Mouse (Mus musculus) forebrain, embryonic 16.5 days (tissue): ENCODE results near the gene Tnfaip3. TPM values are rescaled to one million over a fixed set of nuclear protein-coding genes. Genes with fewer than 3 reads are reported as not detected.

ENCODE experiments used
- ATAC-seq: fragments of 200-750 bp; cut with Nextera tagmentation; 2 replicates; pipeline ENCODE4 v1.8.0; 2017; ENCODE audit warnings: mild to moderate bottlenecking, moderate library complexity
- H3K27ac ChIP-seq: fragments of 300-500 bp; sonication (generic); 2 replicates; pipeline ENCODE4 v1.5.1; 2014; ENCODE audit warnings: low read length, control low read depth
- H3K27me3 ChIP-seq: fragments of 300-500 bp; sonication (generic); replicated peaks from 2 replicates; pipeline ENCODE4 v1.6.1; 2014; ENCODE audit warnings: low read length; ENCODE audit not compliant: control insufficient read depth, insufficient read depth
- H3K36me3 ChIP-seq: fragments of 300-500 bp; sonication (generic); 2 replicates; pipeline ENCODE4 v1.6.1; 2014; ENCODE audit not compliant: control insufficient read depth, insufficient read depth
- H3K4me1 ChIP-seq: fragments of 300-500 bp; sonication (generic); replicated peaks from 2 replicates; pipeline ENCODE4 v1.6.1; 2014; ENCODE audit warnings: low read length; ENCODE audit not compliant: control insufficient read depth, insufficient read depth
- H3K4me2 ChIP-seq: fragments of 300-500 bp; sonication (generic); 2 replicates; pipeline ENCODE4 v1.6.1; 2014; ENCODE audit warnings: mild to moderate bottlenecking, low read length, control low read depth
- H3K4me3 ChIP-seq: fragments of 300-500 bp; sonication (generic); replicated peaks from 2 replicates; pipeline ENCODE4 v1.5.1; 2014; ENCODE audit warnings: mild to moderate bottlenecking, low read length, control low read depth
- H3K9ac ChIP-seq: fragments of 300-500 bp; sonication (generic); replicated peaks from 2 replicates; pipeline ENCODE4 v1.6.1; 2014; ENCODE audit warnings: low read depth, low read length, control low read depth
- H3K9me3 ChIP-seq: fragments of 300-500 bp; sonication (generic); 2 replicates; pipeline ENCODE4 v1.6.1; 2016; ENCODE audit warnings: low read length; ENCODE audit not compliant: control insufficient read depth
- WGBS: fragments of 180-500 bp; shearing (Covaris S2); extraction: QIAGEN DNeasy Blood & Tissue Kit; methylation state at CpG from one replicate; pipeline ENCODE4 v1.1.7; 2014; 5-methylcytosine and 5-hydroxymethylcytosine counted together
- polyA plus RNA-seq: library from polyadenylated mRNA; unstranded; fragments of >200 nt; fragmentation: Nextera tagmentation; extraction: Ambion mirVana; gene quantifications from 2 replicates; pipeline ENCODE4 v1.2.1, GENCODE M21; 2015

Gene Tnfaip3
- polyA plus RNA-seq, 1 experiment from 2014 or later: 2.5 TPM

- H3K4me1 ChIP-seq: no peaks in the 10 kb centered on the region
- no peak for ATAC-seq
- no peaks in the 10 kb centered on the region for H3K9me3 ChIP-seq
- no peak overlapping the region for H3K9ac ChIP-seq
- no peaks in the 10 kb centered on the region for H3K36me3 ChIP-seq
- whole genome bisulfite sequencing: 77% methylated on average over 2 of the region's 2 CpGs
- no peaks in the 10 kb centered on the region for H3K27me3 ChIP-seq
- H3K4me2 ChIP-seq: no peak overlapping the region
- no peak overlapping the region for H3K4me3 ChIP-seq
- no peak overlapping the region for H3K27ac ChIP-seq
These were observed 27.6 kb downstream of the Tnfaip3 start for GRCm38 (mm10) chr10:18987907-18988199.

- H3K4me3 ChIP-seq: no peak overlapping the region
- H3K9ac ChIP-seq: no peak overlapping the region
- H3K4me2 ChIP-seq: no peak overlapping the region
- no peak for ATAC-seq
- H3K27ac ChIP-seq: no peak overlapping the region
- H3K27me3 ChIP-seq: no peaks in the 10 kb centered on the region
- no peaks in the 10 kb centered on the region for H3K36me3 ChIP-seq
- H3K4me1 ChIP-seq: no peaks in the 10 kb centered on the region
- no peaks in the 10 kb centered on the region for H3K9me3 ChIP-seq
- 22% methylated on average over 2 of the region's 2 CpGs for WGBS
These were observed 28.2 kb downstream of the Tnfaip3 start for GRCm38 (mm10) chr10:18987046-18987906.

- Histone ChIP-seq H3K36me3 (no peaks in the 10 kb centered on the region), H3K27ac (no peak overlapping the region), H3K9me3 (no peaks in the 10 kb centered on the region), H3K27me3 (no peaks in the 10 kb centered on the region), H3K9ac (no peak overlapping the region), H3K4me2 (no peak overlapping the region), H3K4me3 (no peak overlapping the region), H3K4me1 (no peaks in the 10 kb centered on the region)
- WGBS: 85% methylated on average over 3 of the region's 3 CpGs
- no peak for ATAC-seq
These were observed 29.9 kb downstream of the Tnfaip3 start for GRCm38 (mm10) chr10:18985516-18985915.

DNA sequence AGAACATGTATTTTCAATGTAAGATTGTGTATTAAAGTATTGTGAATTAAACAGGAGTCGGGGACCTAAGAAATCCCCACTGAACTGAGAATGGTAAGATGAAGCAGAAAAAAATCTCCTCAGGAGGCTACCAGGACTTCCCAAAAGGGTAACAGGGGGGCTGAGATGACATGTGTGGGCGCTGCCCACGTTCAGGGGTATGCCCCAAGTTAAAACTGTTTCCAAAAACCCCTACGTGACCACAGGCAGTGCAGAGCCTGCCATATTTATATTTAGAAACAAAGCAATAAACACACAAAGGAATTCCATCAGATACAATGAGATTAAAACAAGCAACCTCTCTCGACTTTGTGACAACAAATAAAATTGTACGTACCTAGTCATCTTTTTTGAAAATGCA lies 31.9 kb downstream of the Tnfaip3 start:
- Histone ChIP-seq H3K9me3 (no peaks in the 10 kb centered on the region), H3K27ac (no peak overlapping the region), H3K4me3 (no peak overlapping the region), H3K27me3 (no peaks in the 10 kb centered on the region), H3K36me3 (no peaks in the 10 kb centered on the region), H3K9ac (no peak overlapping the region), H3K4me1 (no peaks in the 10 kb centered on the region), H3K4me2 (no peak overlapping the region)
- 81% methylated on average over 6 of the region's 6 CpGs for WGBS
- ATAC-seq: no peak

DNA sequence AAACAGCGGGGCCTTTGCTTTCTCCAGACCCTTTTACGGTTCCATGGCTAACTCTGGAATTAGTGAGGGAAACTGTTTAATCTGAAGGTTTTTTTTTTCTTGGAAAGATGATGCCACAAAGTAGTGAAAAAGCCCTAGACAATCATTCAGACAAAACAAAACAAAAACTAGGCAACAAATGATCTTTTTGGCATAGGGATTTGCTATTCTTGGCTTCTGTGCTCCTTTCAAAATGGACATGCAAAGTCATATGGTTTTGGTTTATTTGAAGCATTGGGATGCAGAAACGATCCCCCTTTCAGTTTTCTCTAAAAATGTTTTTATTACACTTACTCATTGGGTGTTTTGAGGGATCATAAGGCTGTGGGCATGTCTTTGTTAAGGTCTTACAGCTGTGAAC lies 41.0 kb downstream of the Tnfaip3 start:
- no peaks in the 10 kb centered on the region for H3K36me3 ChIP-seq
- no peak for ATAC-seq
- H3K27me3 ChIP-seq: no peaks in the 10 kb centered on the region
- H3K4me3 ChIP-seq: no peak overlapping the region
- no peaks in the 10 kb centered on the region for H3K4me1 ChIP-seq
- H3K9ac ChIP-seq: no peak overlapping the region
- H3K27ac ChIP-seq: no peak overlapping the region
- 88% methylated on average over 3 of the region's 3 CpGs for WGBS
- no peak overlapping the region for H3K4me2 ChIP-seq
- no peaks in the 10 kb centered on the region for H3K9me3 ChIP-seq

- no peak for ATAC-seq
- no peak overlapping the region for H3K4me2 ChIP-seq
These were observed 48.6 kb downstream of the Tnfaip3 start for GRCm38 (mm10) chr10:18966893-18967292.

GRCm38 (mm10) chr10:18965601-18966000 lies 49.9 kb downstream of the Tnfaip3 start:
- H3K4me1 ChIP-seq: no peaks in the 10 kb centered on the region
- WGBS: 91% methylated on average over 4 of the region's 4 CpGs
- H3K27ac ChIP-seq: no peak overlapping the region
- H3K9ac ChIP-seq: no peak overlapping the region
- no peak overlapping the region for H3K4me3 ChIP-seq
- no peaks in the 10 kb centered on the region for H3K27me3 ChIP-seq
- ATAC-seq: no peak
- H3K36me3 ChIP-seq: no peaks in the 10 kb centered on the region
- H3K4me2 ChIP-seq: no peak overlapping the region
- no peaks in the 10 kb centered on the region for H3K9me3 ChIP-seq

More at GRCm38 (mm10) chr10:18966893-18967292, 48.6 kb downstream of the Tnfaip3 start:
- Histone ChIP-seq H3K4me1 (no peaks in the 10 kb centered on the region), H3K9ac (no peak overlapping the region), H3K36me3 (no peaks in the 10 kb centered on the region), H3K27ac (no peak overlapping the region), H3K27me3 (no peaks in the 10 kb centered on the region), H3K9me3 (no peaks in the 10 kb centered on the region), H3K4me3 (no peak overlapping the region)
- 91% methylated on average over 10 of the region's 10 CpGs for WGBS

GRCm38 (mm10) chr10:18964856-18965255 lies 50.6 kb downstream of the Tnfaip3 start:
- Histone ChIP-seq H3K4me3 (no peak overlapping the region), H3K27me3 (no peaks in the 10 kb centered on the region), H3K4me1 (no peaks in the 10 kb centered on the region), H3K9me3 (no peaks in the 10 kb centered on the region), H3K9ac (no peak overlapping the region), H3K36me3 (no peaks in the 10 kb centered on the region), H3K4me2 (no peak overlapping the region), H3K27ac (no peak overlapping the region)
- no peak for ATAC-seq
- WGBS: 77% methylated on average over 7 of the region's 7 CpGs

DNA sequence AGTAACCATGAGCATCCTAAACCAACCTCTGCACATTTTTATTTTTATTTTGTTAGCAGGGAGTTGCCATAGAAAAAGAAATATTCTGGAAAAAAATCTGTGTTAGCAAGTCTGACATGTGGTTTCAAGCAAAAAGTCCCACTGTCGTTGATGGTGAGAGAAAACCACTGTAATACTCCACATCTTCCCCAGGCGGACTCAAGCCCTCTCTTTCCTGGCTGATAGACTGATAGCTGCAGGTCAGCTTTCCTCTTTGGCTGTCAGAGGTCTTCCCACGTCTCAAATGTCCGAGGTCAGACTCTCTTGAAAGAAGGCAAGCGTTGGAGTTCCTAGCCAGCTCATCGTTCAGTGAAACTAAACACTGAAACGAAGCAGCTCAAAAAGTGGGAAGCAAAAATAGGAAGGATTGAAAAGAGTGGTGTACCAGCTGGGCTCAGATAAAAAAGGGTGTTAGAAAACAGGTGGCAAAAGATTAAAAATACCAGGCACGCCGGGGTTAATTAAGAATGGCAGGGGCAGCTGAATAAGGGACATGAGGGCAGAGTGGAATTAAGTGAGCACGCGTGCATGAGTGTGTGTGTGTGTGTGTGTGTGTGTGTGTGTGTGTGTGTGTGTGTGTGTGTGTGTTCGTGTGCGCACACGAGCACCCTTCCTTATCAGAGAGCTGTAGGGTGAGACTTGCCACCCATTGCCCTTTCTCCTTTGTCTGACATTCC lies 55.5 kb downstream of the Tnfaip3 start:
- Histone ChIP-seq H3K27ac (no peak overlapping the region), H3K4me1 (no peaks in the 10 kb centered on the region), H3K36me3 (no peaks in the 10 kb centered on the region), H3K4me3 (no peak overlapping the region), H3K9me3 (no peaks in the 10 kb centered on the region), H3K9ac (no peak overlapping the region), H3K27me3 (no peaks in the 10 kb centered on the region), H3K4me2 (no peak overlapping the region)
- no peak for ATAC-seq
- WGBS: 55% methylated on average over 14 of the region's 14 CpGs
